Mouse (Mus musculus) hindbrain, embryonic 15.5 days (tissue): Measurements from ENCODE around the gene Tnnc1. TPM values are rescaled to one million over a fixed set of nuclear protein-coding genes. Genes with fewer than 3 reads are reported as not detected.
A peak's percentile ranks its signal among the peaks of the same experiment; 100 is the strongest.

ENCODE experiments used
- ATAC-seq: fragments of 200-750 bp; cut with Nextera tagmentation; 2 replicates; pipeline ENCODE4 v1.8.0; 2017; ENCODE audit warnings: low read depth, moderate number of reproducible peaks, moderate TSS enrichment; ENCODE audit not compliant: low FRiP score
- H3K27ac ChIP-seq: fragments of 300-500 bp; sonication (generic); replicated peaks from 2 replicates; pipeline ENCODE4 v1.5.1; 2015; ENCODE audit warnings: mild to moderate bottlenecking, inconsistent platforms
- H3K27me3 ChIP-seq: fragments of 300-500 bp; sonication (generic); 2 replicates; pipeline ENCODE4 v1.6.1; 2015; ENCODE audit warnings: control low read depth, inconsistent platforms
- H3K36me3 ChIP-seq: fragments of 300-500 bp; sonication (generic); 2 replicates; pipeline ENCODE4 v1.6.1; 2015; ENCODE audit warnings: control low read depth, inconsistent platforms
- H3K4me1 ChIP-seq: fragments of 300-500 bp; sonication (generic); replicated peaks from 2 replicates; pipeline ENCODE4 v1.6.1; 2015; ENCODE audit warnings: control low read depth, inconsistent platforms
- H3K4me2 ChIP-seq: fragments of 300-500 bp; sonication (generic); 2 replicates; pipeline ENCODE4 v1.6.1; 2015; ENCODE audit warnings: moderate library complexity, mild to moderate bottlenecking, inconsistent platforms
- H3K4me3 ChIP-seq: fragments of 300-500 bp; sonication (generic); 2 replicates; pipeline ENCODE4 v1.5.1; 2015; ENCODE audit warnings: mild to moderate bottlenecking, inconsistent platforms
- H3K9ac ChIP-seq: fragments of 300-500 bp; sonication (generic); 2 replicates; pipeline ENCODE4 v1.6.1; 2015; ENCODE audit warnings: inconsistent platforms
- H3K9me3 ChIP-seq: fragments of 300-500 bp; sonication (generic); 2 replicates; pipeline ENCODE4 v1.6.1; 2016; ENCODE audit warnings: control low read depth, inconsistent platforms
- WGBS: fragments of 180-500 bp; shearing (Covaris S2); methylation state at CpG from one replicate; pipeline ENCODE4 v1.1.7; 2015; 5-methylcytosine and 5-hydroxymethylcytosine counted together
- polyA plus RNA-seq: library from polyadenylated mRNA; unstranded; fragments of >200 nt; fragmentation: Nextera tagmentation; extraction: Ambion mirVana; gene quantifications from 2 replicates; pipeline ENCODE4 v1.2.1, GENCODE M21; 2015

Gene Tnnc1
- polyA plus RNA-seq, 1 experiment from 2014 or later: 3.5 TPM

DNA sequence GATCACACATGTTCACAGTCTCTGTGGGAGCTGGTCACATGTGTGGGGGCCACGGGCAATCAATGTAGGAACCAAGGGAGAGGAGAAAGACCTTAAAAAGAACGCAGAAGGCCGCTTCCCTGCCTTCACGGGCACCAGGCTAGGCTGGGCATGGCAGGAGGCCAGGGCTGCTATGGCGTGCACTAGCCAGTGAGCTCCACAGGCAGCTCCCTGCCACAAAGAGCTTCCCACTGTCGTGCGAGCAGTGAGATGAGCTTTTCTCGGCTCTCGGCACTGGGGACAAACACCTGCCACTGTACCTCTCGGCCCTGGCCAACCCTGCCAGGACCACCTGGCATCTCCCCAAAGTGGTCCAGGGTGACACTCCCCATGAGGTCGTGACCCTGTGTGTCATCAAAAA is 36.7 kb upstream of the Tnnc1 start:
- ATAC-seq: no peak
- 77% methylated on average over 11 of the region's 11 CpGs for WGBS
- H3K27ac ChIP-seq: 0 out of 2 replicates have a peak overlapping the region, but pooled peaks have one; percentile 6

DNA sequence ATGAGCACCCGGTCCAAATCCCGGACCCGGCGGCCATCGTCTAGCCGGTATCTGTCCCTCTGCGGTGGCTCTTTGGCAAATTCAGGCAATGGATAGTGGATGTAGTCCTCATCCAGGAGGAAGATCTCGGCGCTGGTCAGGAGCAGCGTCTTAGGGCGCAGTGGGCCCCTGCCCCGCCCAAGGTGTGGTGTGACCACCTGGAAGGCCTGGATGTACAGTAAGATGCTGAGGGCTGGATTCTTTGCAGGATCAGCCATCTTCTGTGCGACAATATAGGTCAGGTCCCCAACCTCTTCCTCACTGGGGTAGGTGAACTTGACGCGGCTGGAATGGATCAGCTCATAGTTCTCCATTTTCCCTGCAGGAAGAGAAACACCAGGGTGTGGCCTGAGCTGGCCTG is 36.3 kb upstream of the Tnnc1 start:
- Histone ChIP-seq H3K4me2 (no peak overlapping the region), H3K27ac (no peak overlapping the region), H3K36me3 (peaks cover 65% of the 10 kb centered on the region), H3K4me1 (peaks cover 6% of the 10 kb centered on the region; the same call in 1 of the 2 replicates), H3K27me3 (no peaks in the 10 kb centered on the region), H3K9me3 (no peaks in the 10 kb centered on the region), H3K9ac (no peak overlapping the region), H3K4me3 (no peak overlapping the region)
- no peak for ATAC-seq
- WGBS: 95% methylated on average over 15 of the region's 15 CpGs

More for the DNA sequence above, 36.7 kb upstream of the Tnnc1 start:
- Histone ChIP-seq H3K27me3 (no peaks in the 10 kb centered on the region), H3K4me2 (no peak overlapping the region), H3K36me3 (peaks cover 60% of the 10 kb centered on the region), H3K9ac (no peak overlapping the region), H3K4me1 (peaks cover 10% of the 10 kb centered on the region), H3K9me3 (no peaks in the 10 kb centered on the region), H3K4me3 (no peak overlapping the region)

DNA sequence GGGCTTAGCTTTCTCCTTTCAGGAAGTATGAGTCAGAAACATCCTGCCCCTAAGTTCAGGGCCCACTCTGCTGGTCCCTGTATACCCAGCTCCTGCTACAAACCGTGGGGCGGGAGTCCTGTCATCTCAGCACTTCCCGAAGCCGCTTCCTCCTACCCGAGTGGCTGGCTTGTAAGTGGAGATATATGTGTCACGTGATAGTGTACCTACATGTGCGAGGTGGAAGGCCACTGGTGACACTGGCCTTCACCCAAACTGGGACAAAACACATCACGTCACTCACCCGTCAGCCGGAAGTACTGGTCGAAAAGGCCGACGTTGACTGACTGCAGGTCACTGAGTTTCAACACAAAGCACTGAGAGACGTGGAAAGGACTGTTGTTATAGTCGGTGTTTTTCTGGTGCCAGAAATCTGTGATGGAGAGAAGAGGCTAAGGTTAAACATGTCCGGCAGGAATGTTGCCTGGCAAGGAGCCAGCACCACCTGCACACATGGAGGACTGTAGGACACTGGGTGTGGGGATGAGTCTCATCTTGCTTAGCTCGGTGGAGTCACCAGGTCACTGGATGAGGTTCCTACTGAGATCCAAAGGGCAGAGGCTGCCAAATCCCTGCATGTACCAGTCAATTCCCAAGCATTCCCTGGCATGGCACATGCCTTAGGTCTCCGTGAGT is 35.2 kb upstream of the Tnnc1 start:
- ATAC-seq: no peak
- Histone ChIP-seq H3K4me3 (no peak overlapping the region), H3K4me2 (no peak overlapping the region), H3K27me3 (no peaks in the 10 kb centered on the region), H3K27ac (no peak overlapping the region), H3K4me1 (peaks cover 6% of the 10 kb centered on the region; the same call in 1 of the 2 replicates), H3K36me3 (peaks cover 76% of the 10 kb centered on the region), H3K9me3 (no peaks in the 10 kb centered on the region), H3K9ac (no peak overlapping the region)
- 85% methylated on average over 18 of the region's 18 CpGs for WGBS

DNA sequence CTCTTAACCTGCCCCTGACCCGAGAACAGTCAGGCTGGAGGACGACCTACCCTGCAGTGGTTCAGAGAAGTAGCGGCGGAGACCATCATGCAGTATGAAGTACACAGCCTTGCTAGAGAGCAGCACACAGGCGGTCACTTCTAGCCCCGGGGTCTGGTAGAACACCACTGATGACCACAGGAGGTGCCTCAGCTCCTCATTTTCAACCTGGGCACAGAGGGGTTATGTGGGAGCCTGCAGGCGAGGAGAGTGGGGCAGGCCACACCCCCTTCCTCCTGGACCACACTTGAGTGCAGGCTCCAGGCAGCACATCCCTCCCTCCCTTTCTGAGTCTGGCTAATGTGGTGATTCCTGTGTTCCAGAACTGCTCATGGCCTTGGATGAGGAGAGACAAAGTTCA is 34.6 kb upstream of the Tnnc1 start:
- no peak overlapping the region for H3K4me2 ChIP-seq
- 90% methylated on average over 7 of the region's 7 CpGs for WGBS
- no peak for ATAC-seq
- H3K27me3 ChIP-seq: no peaks in the 10 kb centered on the region
- H3K4me1 ChIP-seq: 0 out of 2 replicates have a peak, but pooled peaks cover under 1% of the 10 kb centered on the region
- no peak overlapping the region for H3K9ac ChIP-seq
- H3K4me3 ChIP-seq: no peak overlapping the region
- peaks cover 80% of the 10 kb centered on the region for H3K36me3 ChIP-seq
- no peaks in the 10 kb centered on the region for H3K9me3 ChIP-seq
- H3K27ac ChIP-seq: no peak overlapping the region

DNA sequence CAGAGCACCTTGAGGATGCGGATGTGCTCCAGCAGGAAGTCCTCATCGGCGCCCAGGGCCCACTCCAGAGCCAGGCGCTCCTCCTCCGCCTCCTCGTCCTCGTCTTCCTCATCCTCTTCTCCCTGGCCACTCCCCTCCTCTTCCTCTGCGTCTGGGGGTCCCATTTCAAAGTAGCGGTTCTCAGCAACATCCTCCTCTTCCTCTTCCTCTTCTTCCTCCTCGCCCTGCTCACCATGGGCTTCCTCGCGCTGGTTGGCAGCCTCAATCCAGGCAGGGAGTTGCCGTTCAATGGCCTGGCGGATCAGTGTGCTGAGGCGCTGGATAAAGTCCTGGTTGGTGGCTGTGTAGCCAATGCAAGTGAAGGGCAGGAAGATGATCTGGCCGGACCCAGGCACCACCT is 30.8 kb upstream of the Tnnc1 start:
- ATAC-seq: no peak
- Histone ChIP-seq H3K27me3 (no peaks in the 10 kb centered on the region), H3K9me3 (no peaks in the 10 kb centered on the region), H3K36me3 (peaks cover 96% of the 10 kb centered on the region), H3K9ac (no peak overlapping the region), H3K27ac (no peak overlapping the region), H3K4me2 (no peak overlapping the region), H3K4me1 (no peaks in the 10 kb centered on the region), H3K4me3 (no peak overlapping the region)
- 94% methylated on average over 16 of the region's 16 CpGs for WGBS

DNA sequence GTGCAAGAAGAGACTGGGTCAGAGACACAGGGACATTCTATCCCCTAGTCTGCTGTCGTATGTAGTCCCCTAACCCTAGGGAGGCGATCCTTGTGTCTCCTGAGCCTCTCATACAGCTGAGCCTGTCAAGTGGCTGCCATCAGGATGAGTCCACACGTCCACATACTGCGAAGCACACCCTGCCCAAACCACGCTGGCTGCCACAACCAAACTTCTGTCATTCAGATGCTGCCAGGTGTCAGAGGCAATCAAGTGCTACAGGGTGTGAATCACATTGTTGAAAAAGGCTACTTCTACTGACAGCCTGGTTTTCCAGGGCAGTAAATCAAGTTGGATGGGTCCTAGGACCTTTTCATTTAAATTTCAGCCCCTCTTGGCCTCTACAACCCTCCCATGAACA is 30.4 kb upstream of the Tnnc1 start:
- H3K27me3 ChIP-seq: no peaks in the 10 kb centered on the region
- no peak overlapping the region for H3K4me3 ChIP-seq
- H3K9me3 ChIP-seq: no peaks in the 10 kb centered on the region
- no peak overlapping the region for H3K4me2 ChIP-seq
- H3K4me1 ChIP-seq: no peaks in the 10 kb centered on the region
- 89% methylated on average over 5 of the region's 5 CpGs for WGBS
- no peak overlapping the region for H3K27ac ChIP-seq
- no peak for ATAC-seq
- peaks cover 96% of the 10 kb centered on the region for H3K36me3 ChIP-seq
- H3K9ac ChIP-seq: no peak overlapping the region

DNA sequence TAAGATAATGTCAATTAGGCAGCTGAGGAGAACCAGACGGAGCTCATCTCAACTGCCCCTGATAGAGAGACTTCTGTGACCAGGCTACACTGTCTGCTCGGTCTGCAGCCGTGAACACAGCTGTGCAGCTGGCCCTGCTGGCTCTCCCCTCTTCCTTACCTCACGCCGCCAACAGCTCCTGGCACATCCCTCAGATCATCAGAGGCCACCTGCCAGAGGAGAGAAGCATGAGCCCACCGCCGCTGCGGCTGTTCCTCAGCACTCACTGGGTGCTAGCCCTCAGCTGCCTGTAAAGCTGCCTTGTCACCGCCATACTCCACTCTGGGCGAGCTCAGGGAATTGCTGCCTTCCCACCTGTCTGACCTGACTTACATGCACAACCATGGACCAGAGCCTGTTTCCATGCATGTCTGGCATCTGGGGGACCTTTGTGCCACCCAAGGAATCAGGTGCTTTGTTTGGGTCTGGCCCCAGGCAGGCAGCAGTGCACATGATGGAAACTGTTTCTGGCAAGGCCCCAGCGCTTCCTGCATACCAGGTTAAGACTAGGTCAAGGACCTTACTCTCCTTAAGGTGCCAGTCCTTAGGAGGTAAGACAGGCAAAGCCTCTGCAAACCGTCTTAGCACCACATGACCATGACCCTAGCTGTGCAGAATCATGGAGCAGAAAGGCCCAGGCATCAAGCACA is 28.3 kb upstream of the Tnnc1 start:
- H3K4me2 ChIP-seq: no peak overlapping the region
- H3K4me1 ChIP-seq: no peaks in the 10 kb centered on the region
- peaks cover 91% of the 10 kb centered on the region for H3K36me3 ChIP-seq
- H3K9ac ChIP-seq: no peak overlapping the region
- 93% methylated on average over 12 of the region's 12 CpGs for WGBS
- no peak overlapping the region for H3K4me3 ChIP-seq
- no peaks in the 10 kb centered on the region for H3K27me3 ChIP-seq
- H3K27ac ChIP-seq: no peak overlapping the region
- H3K9me3 ChIP-seq: no peaks in the 10 kb centered on the region
- ATAC-seq: no peak

DNA sequence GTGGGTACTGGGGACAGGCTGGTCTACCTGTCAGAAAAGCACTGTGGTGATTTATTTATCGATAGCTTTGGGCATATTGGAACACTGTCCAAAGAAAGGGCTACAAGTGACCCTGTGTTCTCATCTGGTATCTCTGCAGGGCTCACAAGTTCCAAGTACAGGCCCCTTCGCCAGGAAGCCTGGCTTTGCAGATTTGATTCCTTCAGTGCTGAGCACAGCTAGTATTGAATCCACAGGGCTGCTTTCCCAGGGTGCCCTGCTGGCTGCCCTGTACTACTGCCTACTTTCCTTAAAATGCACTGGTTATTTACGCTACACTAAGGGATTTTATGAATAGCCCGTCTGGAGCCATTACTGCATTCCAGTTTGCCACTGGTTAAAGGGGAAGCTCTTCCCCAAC is 26.6 kb upstream of the Tnnc1 start:
- WGBS: 85% methylated on average over 4 of the region's 4 CpGs
- no peak for ATAC-seq
- H3K4me1 ChIP-seq: no peaks in the 10 kb centered on the region
- H3K9ac ChIP-seq: no peak overlapping the region
- peaks cover 92% of the 10 kb centered on the region for H3K36me3 ChIP-seq
- no peaks in the 10 kb centered on the region for H3K9me3 ChIP-seq
- H3K27me3 ChIP-seq: no peaks in the 10 kb centered on the region
- H3K4me2 ChIP-seq: no peak overlapping the region
- H3K4me3 ChIP-seq: no peak overlapping the region
- H3K27ac ChIP-seq: no peak overlapping the region

DNA sequence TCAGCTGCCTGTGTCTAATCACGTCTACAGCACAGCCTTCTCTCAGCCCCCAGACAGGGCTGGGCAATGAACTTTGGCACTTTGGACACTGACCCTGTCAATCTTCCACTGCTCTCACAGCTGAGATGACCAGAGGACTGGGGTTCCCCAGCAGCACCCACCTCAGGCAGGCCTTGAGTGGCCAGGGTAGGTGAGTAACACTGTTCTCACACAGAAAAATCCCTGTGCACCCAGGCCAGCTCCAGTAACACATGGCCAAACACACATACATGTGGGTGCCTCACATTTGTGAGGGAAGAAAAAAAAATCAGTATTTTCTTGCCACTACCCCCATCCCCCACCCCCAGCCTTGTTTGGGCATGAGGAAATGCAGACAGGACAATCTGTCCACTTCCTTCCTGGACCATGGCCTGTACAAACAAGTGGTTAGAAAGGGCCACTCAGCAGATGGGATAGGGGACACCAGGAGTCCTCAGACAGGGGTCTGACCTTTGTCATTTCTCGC is 25.3 kb upstream of the Tnnc1 start:
- Histone ChIP-seq H3K9me3 (no peaks in the 10 kb centered on the region), H3K27me3 (no peaks in the 10 kb centered on the region), H3K4me1 (no peaks in the 10 kb centered on the region), H3K4me3 (no peak overlapping the region), H3K9ac (no peak overlapping the region), H3K4me2 (no peak overlapping the region), H3K36me3 (peaks cover 92% of the 10 kb centered on the region), H3K27ac (no peak overlapping the region)
- no peak for ATAC-seq
- 68% methylated on average over 2 of the region's 2 CpGs for WGBS

DNA sequence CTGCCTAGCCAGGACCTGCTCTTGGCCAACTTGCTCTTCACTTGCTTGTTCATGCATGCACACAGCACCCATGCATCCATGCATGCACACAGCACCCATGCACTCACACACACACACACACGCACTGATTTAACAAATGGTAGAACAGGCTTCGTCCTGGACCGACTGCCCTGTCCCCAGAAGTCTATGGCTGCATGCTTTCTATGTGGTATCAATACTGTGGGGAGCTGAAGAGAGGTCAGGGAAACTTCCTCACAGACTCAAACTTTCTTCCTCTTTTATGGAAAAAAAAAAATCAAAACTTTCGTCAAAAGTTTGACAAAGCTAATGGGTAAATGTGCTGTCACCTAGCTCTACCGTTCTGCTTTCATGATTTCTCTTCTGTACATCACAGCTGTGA is 24.6 kb upstream of the Tnnc1 start:
- Histone ChIP-seq H3K4me2 (no peak overlapping the region), H3K36me3 (peaks cover 94% of the 10 kb centered on the region), H3K9me3 (no peaks in the 10 kb centered on the region), H3K4me1 (no peaks in the 10 kb centered on the region), H3K4me3 (no peak overlapping the region), H3K27ac (no peak overlapping the region), H3K9ac (no peak overlapping the region), H3K27me3 (no peaks in the 10 kb centered on the region)
- 83% methylated on average over 5 of the region's 5 CpGs for WGBS
- ATAC-seq: no peak

DNA sequence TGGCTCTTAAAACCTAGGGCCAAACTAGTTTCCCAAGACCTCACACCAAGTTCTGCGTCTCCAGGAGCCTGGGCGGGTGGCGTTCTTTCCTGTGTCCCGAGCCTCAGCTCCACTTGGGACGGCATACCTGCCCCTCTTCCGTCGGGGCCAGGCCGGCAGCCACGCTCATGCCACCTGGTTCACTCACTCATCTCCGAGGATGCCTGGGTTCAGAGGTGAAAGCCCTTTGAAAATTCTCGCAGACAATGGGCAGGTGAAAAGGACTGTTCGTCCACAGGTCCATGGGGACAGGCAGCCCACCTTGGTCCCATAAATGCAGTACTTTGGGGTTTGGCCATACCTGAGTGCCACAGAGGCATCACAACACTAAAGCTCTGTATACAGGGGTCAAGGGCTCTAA is 23.9 kb upstream of the Tnnc1 start:
- no peak overlapping the region for H3K27ac ChIP-seq
- 94% methylated on average over 12 of the region's 12 CpGs for WGBS
- no peak overlapping the region for H3K9ac ChIP-seq
- no peaks in the 10 kb centered on the region for H3K4me1 ChIP-seq
- ATAC-seq: no peak
- no peak overlapping the region for H3K4me3 ChIP-seq
- no peaks in the 10 kb centered on the region for H3K9me3 ChIP-seq
- H3K36me3 ChIP-seq: peaks cover 94% of the 10 kb centered on the region
- H3K27me3 ChIP-seq: no peaks in the 10 kb centered on the region
- H3K4me2 ChIP-seq: no peak overlapping the region

DNA sequence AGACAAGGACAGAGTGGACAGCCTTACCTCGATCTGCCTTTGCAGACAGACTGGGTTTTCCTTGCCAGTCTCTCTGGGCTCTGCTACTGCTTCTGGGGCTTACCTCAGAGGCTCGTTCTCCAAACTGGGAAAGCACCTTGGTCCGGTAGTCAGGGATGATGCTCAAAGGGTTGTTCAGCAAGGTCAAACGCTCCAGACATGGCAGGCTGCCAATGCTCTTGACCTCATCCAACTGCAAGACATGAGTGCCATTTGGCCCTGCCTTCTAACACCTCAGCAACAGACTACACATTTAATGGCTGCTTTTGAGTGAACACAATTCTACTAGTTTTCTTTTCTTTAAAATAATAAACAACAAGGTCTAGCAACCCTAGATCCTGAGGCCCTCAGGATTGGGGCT is 21.5 kb upstream of the Tnnc1 start:
- peaks cover 94% of the 10 kb centered on the region for H3K36me3 ChIP-seq

More for the DNA sequence above, 21.5 kb upstream of the Tnnc1 start:
- no peak overlapping the region for H3K27ac ChIP-seq
- WGBS: 87% methylated on average over 4 of the region's 4 CpGs
- no peaks in the 10 kb centered on the region for H3K9me3 ChIP-seq
- ATAC-seq: no peak
- no peak overlapping the region for H3K4me2 ChIP-seq
- H3K9ac ChIP-seq: no peak overlapping the region
- no peak overlapping the region for H3K4me3 ChIP-seq
- no peaks in the 10 kb centered on the region for H3K27me3 ChIP-seq
- H3K4me1 ChIP-seq: no peaks in the 10 kb centered on the region
